Mouse (Mus musculus) left cerebral cortex, postnatal 4 days (tissue): ENCODE measurements around the gene Igf1r. TPM values are rescaled to one million over a fixed set of nuclear protein-coding genes. Genes with fewer than 3 reads are reported as not detected.

Experiments used
- DNase-seq: peaks from one replicate; pipeline ENCODE4 v3.0.0-alpha.2; 2022
- intact Hi-C: fragments of 180-260 bp; cut with DNase I; formaldehyde crosslinking; loops from one replicate; pipeline ENCODE4 v1.15.1; 2025
- total RNA-seq, 2 experiments: library from RNA; stranded (reverse); gene quantifications; 2 replicates each; pipeline ENCODE4 v1.2.3; 2021

Gene Igf1r
- total RNA-seq, 2 experiments from 2014 or later, result 64.2 to 70.0 TPM

DNA sequence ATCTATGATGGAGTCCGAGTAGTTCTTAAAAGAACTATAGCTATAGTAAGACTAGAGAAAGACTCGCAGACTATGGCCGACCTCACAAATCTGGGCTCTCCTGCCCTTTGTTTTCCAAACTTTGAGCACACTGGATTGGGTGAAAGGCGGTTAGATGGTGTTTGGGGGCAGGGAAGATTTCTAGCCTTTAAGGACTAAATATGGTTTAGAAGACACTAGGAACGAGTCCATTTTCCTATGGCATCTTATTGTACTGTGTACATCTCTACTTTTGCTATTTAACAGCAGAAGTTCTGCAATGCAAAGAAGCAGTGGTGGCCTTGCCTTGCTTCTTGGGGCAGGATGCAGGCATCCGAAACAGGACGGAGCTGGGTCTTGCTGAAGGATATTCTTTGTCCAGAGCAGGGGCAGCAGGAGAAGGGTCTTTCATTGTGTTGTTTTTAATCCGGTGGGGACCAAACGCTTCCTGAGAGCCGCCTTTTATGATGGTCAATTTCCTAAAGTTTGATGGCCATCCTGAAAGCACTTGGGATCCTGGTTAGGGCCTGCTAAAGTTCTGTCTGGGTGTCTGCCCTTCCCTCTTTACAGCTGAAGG, 2.1 kb downstream of the Igf1r start:
- no peak for DNase-seq
- intact Hi-C loops, result loop anchor here (5.0 kb wide), 2 partner anchors 152 to 403 kb away; no protein-coding TSS in a partner anchor

DNA sequence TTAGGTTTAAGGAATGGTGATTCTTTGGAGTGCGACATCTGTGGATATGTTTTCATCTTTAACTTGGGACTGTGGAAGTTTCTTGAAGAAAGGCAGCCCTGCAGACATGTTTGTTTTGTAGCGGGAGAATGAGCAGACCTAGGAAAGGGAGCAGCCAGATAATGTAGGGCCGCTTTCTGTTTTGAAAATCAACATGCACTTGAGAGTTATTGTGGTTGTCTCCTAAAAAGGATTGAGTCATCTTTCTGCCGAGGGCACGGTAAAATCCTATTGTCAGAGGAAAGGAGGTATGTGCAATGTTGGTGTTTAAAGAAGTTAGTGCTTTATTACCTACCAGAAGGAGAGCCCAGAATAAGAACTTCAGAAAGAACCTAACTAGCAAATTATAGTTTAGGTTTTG, 2.6 kb downstream of the Igf1r start:
- no peak for DNase-seq
- intact Hi-C loops, result loop anchor here (5.0 kb wide), 1 partner anchor 402 kb away; no protein-coding TSS in a partner anchor

DNA sequence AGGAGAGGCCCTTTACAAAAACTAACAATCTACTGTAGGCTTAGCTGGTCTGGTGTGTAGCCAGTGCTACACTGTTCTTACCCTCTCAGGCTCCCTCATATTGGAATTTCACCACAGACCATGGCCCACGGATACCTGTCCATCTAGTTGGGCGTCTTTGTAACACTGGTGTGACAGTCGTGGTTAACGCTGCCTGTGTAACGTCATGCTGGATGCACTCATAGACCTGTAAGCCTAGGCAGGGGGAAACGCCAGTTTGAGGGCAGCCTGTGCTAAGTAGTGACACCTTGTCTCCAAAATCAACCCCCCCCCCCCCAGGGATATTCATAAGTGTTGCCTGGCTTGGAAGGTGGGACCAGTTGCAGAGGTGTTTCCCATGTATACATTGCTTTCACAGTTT, 4.7 kb downstream of the Igf1r start:
- no peak for DNase-seq
- intact Hi-C loops, result loop anchor here (5.0 kb wide), 1 partner anchor 400 kb away; no protein-coding TSS in a partner anchor

DNA sequence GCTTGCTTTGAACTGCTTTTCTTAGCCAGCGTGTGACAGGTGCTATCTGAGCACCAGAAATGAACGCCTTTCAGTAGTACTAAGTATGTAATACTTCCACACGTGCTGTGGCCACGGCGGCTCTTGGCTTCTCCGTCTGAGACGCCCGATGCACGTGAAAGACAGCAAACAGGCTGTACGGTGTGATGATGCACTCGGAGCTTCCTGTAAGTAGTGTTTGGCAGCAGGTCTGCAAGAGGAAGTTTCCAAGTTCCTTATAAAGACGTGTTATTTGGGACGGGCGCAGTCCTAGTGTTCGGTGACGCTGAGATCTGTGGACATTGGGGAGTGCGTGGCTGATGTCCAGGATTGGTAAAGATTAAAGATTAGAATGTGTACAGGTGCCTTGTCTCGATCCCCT, 5.4 kb downstream of the Igf1r start:
- no peak for DNase-seq
- intact Hi-C loops, result loop anchor here (5.0 kb wide), 1 partner anchor 399 kb away; no protein-coding TSS in a partner anchor

DNA sequence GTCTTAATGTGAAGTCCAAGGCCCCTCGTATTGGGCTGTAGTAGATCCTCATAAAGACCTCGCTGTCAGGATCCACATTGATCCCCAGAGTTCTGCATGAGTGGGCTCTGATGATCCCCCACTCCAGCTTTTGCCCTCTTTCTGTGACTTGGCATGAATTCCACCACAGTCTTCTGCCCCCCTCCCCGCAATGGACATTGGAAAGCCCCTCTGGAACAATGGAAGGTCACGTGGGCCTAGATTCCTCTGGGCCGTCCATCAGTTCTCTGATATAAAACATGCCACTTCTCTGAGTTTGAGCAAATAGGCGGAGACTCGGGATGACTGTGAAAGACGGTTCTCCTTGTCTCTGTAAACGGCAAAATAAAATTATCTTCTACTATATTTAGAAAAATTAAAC, 8.1 kb downstream of the Igf1r start:
- intact Hi-C loops, result no loop called here
- no peak for DNase-seq

DNA sequence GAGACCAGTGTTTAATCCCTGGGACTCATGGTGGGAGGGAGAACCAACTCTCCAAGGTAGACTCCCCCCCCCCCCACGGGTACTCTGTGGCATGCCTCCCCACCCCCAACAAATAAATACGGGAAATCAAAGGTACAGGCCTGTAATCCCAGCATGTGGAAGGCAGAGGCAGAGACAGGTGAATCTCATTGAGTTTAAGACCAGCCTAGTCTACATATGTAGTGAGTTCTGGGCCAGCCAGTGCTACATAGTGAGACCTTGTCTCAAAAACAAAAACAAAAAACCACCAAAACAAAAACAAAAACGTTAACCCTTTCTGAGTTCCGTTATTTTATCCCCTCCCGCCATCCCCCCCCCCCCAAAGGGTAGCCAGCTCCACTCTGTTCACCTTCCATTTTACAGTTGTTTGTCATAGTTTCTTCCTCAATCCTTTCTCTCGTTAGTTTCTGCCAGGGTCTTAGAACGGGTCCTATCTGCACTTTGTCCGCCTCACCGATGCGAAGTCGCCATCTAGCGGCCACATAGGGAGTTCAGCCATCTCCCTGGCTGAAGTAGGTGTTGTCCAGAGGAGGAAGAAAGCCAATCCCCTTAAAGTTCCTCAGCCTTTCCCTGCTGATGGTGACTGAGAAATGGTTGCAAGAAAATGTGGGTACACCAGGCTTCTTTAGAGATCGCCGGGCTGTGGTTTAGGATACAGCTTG, 9.1 kb downstream of the Igf1r start:
- intact Hi-C loops, result no loop called here
- DNase-seq, result peak; percentile 85

DNA sequence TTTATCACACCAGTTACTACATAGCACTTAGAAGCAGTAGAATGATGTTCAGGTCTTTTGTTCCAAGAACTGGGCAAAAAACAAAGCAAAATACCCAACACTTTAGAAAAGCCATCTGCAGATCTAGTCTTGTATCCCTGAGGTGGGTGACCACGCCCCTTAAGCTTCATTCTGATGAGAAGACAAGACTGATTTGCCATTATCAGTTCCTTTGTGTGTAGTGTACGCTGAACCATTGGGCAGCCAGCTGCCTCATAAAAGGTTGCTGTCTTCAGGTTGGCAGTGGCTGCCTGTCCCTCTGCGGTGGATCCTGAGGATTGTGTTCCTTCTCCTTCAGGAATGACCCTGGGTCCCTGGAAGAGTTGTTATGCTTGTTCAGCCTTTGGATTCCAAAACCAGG, 11.1 kb downstream of the Igf1r start:
- intact Hi-C loops, result no loop called here
- no peak for DNase-seq

DNA sequence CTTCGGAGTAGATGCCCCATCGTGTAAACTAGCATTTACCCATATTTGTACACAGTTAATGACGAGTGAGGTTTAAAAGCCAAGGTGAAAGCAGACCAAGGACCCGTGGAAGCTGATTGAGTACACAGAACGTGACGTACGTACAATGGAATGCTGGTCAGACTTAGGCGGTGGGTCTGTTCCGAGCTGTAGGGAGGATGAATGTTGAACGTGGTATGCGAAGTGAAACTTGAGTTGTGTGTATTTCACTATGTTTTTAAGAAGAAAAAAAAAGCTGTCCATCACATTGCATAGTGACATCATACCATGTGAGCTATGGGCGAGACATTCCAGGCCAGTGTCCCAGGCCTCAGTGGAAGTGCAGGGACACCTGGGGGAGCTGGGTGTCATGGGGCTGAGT, 15.8 kb downstream of the Igf1r start:
- intact Hi-C loops, result no loop called here
- no peak for DNase-seq

DNA sequence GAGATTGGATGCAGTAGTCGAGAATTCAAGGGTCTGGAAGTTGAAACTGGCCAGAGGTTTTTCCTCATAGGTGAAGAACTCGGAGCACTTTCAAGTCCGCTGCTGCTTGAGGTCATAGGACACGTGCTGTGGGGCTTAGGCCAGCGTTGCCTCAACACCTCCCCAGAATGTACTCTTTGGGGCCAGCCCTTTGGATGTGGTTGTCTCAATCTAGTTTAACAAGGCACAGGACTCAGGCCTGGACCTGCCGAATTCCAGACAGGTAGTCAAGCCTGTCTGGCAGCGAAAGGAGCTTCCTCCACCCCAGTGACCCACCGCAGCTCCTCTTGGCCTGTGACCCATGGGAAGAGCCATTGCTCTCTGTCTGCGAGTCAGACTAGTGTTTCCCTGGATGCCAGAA, 16.4 kb downstream of the Igf1r start:
- intact Hi-C loops, result no loop called here
- DNase-seq, result no peak

DNA sequence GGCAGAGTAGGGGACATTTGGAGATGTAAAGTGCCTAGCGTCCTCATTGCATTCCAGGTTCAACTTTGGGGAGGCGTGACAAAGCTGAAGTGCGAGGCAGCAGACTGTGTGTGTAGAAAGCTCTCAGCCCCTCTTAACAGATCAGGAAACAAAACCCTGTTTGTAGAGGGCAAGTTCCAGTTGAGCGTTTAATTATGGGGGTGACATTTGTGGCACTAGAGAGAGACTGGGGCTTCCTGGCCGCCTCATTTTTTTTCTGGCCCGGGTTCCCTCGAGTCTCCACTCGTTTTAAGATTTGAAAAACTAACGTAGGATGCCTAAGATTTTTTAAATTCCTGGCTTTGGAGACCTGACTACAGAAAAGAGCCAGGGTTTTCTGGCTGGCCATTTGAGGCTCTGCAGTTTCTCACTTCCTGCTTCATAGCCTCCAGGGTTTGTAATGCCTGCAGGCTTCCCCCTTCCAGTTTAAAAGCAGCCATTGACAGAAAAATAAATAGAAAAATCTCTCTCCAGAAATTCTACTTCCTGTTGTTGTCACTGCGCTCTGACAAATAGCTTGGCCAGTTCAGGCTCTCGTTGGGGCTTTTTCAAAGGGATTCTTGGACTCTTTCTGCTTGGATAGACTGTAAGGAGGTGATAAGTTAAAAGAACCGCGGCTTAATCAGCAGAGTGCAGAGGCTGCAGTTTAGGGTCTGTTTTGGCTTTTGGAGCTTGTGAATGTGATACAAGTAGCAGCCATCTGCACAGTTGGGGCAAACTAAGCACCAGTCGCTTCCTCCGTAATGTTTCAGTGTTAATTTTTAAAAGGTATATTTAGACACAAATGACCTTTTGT, 20.8 kb downstream of the Igf1r start:
- DNase-seq, result no peak
- intact Hi-C loops, result no loop called here

DNA sequence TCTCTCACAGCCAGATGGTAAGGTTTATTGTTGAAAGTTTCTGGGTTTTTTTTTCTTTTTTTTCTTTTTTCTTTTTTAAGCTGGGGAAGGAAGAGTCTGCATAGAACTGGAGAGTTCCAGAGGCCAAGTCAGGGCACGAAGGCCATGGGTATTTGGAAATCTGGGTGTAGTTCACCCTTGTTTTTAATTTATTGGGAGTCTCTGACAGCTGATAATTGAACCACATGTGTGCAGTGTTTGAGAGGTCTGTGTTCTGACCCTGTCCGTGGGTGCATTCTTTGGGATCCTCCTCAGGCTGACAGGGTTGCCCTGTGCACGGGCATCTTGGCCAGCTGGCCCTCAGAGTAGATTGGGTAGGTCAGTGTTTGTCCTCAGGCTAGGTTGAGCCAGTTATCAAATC, 29.3 kb downstream of the Igf1r start:
- intact Hi-C loops, result no loop called here
- no peak for DNase-seq

DNA sequence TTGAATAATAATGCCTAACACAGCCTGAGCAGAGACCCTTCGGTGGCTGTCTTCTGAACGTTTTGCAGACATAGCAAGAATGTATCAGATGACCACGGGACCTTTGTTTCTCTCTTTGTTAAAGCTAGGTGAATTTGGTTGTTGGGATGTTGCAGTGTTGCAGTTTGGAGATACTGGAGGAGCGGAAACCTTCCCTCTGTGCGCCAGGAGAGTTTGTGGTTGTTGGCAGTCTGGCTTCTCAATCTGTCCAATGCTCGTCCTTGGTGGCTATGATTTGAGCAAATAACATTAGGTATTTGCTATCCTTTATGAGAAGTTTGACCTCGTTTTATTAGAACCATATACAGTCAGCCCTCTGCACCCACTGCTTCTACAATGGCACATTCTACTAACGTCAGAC, 30.2 kb downstream of the Igf1r start:
- DNase-seq, result no peak
- intact Hi-C loops, result no loop called here

DNA sequence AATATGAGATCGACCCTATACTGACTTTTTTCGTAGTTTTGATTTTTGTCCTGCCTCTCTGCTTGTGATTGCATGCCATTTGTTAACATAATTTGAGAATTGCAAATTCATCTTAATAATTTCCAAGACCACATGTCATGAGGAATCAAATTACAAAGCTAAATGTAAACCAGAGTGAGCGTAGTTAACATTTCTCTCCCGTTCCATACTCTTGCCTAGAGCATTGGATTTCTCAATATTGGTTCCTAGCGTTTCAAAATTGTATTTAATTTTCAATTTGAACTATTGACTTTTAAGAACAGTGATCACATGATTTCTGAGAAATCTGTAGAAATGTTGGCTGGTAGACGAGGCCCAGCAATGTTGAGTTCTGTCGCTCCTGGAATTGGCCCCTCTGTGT, 30.8 kb downstream of the Igf1r start:
- DNase-seq, result no peak
- intact Hi-C loops, result no loop called here

DNA sequence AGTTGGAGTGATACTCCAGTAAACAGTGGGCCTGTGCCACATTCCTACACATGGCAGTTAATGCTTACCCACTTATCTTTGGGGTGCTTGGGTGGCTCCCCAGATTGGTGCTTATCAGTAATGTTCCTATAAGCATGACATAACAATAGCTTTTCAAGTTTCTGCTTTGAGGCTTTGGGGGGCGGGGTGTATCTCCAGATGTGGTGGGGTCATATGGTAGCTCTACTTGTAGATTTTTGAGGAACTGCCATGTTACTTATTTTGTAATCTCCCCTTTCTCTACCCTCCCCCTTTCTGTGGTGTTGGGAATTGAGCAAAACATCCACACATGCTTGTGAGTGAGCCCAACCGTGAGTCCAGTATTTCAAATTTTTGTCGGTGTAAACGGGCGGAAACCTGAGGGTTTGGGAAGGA, 32.4 kb downstream of the Igf1r start:
- no peak for DNase-seq
- intact Hi-C loops, result no loop called here

DNA sequence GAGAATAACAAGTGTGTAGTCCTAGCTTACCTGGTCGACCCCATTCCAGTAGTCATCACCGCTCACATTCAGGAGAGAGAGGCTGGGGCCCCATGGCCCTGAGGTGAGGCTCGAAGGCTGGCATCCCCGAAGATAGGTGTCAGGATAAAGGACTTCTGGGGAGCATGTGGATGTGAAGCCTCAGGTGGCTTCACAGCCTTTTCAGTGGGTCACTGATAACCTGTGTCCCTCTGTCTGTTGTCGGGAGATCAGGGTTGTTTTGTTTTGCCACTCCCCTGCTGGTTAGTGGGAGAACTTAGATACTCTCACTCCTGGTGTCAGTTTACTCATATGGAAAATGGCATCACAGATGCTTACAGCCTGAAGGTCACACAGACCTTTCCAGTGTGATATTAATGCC, 32.9 kb downstream of the Igf1r start:
- intact Hi-C loops, result no loop called here
- no peak for DNase-seq

DNA sequence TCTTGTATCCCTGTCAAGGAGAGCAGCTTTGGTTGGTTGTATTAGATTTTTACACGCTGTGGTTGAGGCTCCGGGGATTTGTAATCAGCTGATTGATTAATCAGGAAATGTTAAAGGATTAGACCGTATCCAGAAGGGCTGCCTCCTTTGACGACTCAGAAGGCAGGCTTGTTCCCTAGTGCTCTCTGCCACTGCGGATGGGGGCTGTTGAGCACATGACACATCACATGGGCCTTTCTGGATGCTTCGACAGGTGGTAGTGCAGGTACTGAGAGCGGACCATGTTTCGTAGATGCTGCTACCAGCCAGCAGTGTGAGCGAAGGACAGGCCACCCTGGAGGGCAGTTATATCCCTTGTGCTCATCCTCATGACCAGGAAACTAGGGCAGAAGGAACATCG, 33.6 kb downstream of the Igf1r start:
- intact Hi-C loops, result no loop called here

DNA sequence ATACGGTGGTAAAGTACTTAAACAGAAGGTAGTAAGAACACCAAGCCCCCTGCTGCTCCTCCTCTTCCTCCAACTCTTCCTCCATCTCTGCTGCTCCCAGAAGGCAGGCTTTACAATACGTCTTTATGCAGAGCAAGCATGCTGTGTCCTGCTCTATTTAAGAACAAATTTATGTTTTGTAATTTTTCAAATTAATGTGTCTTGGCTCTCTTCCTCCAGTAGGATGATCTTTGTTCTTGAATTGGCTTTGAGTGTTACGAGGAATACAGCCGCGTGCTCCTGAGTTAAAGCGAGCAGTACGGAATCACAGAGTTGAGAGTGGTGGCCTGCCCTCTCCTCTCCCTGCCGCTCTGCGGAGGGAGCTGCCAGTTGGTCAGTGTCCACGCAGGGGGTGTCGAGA, 34.2 kb downstream of the Igf1r start:
- intact Hi-C loops, result no loop called here
- DNase-seq, result no peak

More for the DNA sequence above, 33.6 kb downstream of the Igf1r start:
- no peak for DNase-seq

DNA sequence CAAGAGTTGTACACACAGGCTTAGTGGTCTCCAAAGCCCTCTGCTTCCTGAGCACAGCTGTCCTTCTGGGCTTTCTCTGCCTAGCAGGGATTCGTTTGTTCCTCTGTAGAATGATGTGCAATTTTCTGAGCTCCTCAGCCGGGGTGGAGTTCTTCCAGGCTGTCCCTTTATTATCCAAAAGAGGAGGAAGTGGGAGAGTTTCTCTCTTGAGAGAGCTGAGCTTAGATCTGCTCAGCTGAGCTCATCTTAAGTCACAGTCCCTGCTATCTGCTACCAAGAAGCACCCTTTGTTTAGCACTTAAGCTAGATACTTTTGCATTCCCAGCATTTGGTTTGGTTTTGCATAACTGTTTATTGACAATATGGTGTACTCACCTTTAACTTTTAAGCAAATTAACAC, 36.7 kb downstream of the Igf1r start:
- intact Hi-C loops, result no loop called here
- DNase-seq, result no peak

DNA sequence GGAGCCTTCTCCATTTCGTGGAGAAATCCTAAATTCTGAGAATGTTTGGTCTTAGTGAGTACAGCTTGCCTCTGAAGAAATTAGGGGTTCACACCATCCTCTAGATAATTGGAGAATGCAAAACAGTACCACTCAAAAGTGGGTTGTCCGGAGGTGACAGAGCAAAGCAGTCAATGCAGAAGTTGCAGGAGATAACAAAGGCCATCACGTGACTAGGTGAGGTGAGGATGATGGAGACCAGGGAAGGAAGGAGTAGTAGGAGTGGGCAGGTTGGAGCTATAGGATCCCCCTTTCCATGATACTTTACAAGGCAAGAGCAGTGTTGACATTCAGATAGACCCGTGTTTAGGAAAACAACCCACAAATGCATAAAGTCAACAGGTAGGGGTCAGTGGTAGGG, 41.0 kb downstream of the Igf1r start:
- no peak for DNase-seq
- intact Hi-C loops, result no loop called here

DNA sequence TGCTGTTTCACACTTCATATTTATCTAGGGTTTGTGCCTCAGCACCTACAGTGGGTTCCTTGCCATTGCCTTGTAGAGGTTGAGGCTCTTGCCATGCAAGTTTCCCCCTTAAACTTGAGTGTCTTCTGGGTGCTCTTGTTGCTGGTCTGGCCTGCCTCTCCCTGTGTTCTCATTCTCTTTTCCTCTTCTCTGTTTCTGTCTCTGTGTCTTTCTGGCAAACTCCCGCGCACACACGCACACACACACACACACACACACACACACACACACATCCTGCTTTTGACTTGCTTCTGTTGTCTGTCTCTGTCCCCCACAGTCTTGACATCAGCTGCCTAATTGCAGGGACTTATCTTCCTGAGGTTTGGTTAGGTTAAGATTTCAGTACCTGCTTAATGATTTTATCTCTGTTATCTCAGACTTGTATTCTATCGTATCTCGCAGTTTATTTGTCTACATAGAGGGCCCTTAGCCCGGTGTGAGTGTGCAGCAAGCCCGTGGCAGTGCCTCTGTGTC, 41.8 kb downstream of the Igf1r start:
- intact Hi-C loops, result no loop called here
- no peak for DNase-seq

DNA sequence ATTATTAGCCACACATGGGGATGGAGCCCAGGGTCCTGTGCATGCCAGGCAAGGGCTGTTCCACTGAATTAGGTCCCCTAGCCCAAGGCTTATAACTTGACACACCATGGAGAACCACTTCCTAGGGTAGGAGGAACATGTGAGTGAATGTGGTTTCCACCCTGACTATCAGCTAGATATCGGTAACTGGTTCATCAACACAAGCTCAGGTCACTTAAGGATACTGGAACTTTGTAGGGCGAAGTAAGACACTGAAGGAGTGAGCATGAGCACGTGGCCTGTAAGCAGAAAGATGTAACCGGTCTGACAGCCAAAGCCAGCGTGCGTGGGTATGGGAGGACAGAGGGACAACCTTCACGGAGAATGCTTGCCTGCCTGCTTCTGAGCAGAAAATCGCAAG, 42.6 kb downstream of the Igf1r start:
- intact Hi-C loops, result no loop called here
- DNase-seq, result no peak
